Mouse (Mus musculus) urinary bladder, postnatal 14 days (tissue): ENCODE measurements around the gene Plxdc2.

Experiments used
- DNase-seq: peaks from one replicate; pipeline ENCODE4 v3.0.0; 2021; ENCODE audit warnings: low spot score

Plxdc2 gene

DNA sequence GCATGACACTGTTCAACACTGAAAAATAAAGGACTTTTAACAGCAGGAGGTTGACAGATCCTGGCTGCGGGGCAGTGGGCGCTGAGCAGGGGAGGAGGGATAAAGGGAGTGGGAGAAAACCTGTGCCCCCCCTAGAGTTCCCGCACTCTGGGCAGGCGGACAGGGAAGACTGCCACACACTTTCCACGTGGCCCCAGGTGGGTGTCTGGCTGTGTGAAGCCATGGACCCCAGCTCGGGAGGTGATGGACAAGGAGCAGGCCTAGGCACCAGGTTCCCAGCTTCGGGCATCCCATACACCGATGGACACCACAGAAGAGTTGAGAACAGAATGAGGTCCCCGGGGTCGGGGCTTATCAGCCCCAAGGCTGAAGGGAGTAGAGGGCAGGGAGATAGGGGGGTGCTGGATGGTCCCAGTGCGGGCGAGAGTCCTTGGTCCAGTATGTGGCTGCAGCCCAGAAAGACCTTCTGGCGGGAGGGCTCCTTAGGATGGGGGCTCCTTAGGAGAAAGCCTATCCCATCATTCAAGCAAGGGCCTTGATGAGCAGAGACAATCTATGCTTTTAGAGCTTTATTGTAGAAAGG is 215.2 kb downstream of the Plxdc2 start:
- no peak for DNase-seq

DNA sequence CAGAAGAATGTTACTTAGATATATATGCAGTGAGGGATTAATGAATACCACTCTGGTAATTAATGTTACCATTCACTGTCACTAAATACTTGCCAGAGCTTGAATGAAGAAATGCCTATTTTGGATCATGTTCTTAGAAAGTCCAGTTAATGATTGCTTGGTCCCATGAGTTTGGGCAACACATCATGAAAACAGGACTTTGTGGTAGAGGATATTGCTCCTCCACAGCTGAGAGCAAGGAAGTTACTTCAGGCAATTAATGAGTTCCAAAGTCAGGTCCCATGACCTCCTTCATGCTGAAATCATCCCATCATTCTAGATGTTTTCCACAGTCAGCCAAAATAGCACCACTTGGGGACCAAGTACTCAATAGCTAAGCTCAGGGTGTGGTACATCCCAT is 220.5 kb downstream of the Plxdc2 start:
- no peak for DNase-seq

DNA sequence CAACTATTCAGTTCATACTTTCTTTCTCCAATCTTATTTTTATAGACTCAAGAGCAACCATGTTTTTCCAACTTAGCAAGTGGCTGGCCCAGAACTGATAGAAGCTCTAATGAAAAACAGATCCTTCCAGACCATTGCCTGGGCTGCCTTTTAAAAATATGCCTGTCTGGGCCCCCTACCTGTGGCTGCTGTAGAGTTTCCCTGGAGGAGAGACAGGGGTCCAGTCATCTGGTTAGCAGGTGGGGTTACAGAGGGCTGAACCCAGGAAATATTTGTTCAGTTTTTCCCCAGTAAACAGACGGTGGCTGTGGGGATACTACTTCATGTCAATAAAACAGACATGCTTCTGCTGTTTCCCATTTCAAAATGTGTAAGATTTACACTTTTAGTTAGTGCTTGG is 222.0 kb downstream of the Plxdc2 start:
- no peak for DNase-seq

DNA sequence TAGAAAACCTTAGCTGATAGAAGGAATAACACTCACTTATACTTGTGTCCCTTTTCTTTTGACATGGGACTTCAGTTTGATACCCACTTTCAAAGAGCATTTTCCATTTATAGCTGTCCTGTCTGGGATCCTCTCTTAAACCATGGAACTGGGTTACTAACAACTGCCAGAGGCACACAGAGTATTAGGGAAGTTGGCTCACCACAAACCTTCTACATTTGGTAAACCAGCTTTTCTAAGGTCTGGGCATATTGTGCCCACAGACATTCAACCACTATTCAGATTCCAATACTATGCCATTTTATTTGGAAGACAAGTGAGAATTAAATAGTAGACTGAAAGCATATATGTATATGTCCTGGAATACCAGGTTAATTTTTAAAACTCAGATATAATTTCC is 232.4 kb downstream of the Plxdc2 start:
- no peak for DNase-seq

DNA sequence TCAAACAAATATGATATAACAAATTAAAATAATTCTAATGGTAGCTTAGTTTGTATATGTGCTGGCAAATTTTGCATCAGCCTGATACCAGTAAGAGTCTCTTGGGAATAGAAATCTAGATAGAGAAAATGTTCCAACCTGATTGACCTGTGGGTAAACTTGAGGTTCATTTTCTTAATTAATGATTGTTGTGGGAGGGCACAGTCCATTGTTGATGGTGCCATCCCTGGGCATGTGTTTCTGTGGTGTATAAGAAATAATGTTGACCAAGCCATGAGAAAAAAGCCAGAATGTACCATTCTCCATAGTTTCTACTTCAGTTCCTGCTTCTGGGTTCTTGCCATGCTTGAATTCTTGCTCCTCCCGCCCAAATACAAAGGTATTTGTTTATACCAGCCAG is 239.3 kb downstream of the Plxdc2 start:
- DNase-seq: no peak

DNA sequence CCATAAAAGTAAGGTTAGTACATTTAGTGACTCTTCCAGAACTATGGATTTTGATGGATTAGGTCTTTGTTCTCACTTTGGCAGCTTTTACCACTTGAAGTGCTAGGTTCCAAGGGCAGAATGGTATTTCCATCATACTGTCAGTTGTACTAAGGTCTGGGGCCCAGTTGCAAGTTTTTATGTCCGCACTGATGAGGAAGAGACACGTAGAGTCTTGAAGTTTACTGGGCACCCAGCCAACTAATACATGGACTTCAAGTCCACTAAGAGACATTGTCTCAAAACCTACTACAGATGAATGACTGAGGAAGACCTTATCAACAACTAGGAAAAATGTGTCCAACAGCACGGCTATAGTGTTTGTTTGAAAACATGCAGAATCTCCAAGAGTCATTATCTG is 242.1 kb downstream of the Plxdc2 start:
- DNase-seq: no peak

DNA sequence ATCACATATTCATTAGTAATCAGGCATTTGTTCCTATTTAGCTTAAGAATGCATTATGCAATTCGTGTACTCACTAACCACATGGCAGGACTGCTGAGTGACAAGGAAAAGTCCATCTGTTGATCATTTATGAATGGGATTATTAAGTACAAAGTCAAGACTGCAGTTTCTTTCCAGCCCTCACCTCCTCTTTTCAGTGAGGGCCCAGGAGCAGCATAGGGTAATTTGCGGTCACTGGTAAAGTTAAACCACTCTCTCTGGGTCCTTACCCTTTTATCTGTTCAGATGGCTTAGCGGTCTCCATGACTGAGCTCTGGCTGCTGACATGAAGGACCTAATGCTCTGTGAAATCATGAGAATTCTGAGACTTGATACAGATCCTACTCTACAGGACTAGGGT is 248.2 kb downstream of the Plxdc2 start:
- no peak for DNase-seq

DNA sequence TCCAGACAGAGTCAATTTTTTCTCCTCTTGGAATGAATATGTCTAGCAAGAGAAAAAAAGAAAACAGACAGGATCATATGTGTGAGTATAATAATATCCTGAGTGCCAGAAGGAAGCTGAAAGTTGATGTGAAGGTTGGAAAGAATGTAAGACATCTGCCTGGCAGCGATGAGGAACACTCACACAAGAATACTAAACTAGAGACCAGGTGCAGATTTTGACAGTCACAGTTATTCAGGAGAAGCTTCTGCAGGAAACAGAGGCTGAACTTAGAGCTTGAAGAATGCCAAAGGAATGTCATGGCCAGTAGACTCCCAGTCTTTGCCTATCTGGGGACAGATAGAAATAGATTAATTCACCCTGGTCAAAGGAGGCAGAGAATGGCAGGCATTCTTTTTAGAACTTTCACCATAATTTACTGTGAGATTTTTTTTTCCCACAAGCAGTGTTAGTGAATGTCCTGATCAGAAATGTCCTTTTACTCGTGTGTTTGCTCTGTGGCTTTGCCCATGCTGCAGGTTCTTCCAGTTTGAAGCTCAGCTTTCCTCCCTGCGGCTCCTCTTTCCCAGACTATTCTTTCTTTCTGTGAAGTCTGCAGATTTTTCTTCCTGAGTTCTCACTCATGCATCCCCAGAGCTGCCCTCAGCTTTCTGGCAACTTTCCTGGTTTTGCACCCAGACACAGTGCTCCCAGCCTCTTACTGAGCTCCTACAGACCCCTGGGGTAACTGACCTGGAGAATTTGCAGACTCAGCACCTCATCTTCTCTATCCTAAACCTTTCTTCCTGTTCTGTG is 251.9 kb downstream of the Plxdc2 start:
- no peak for DNase-seq

DNA sequence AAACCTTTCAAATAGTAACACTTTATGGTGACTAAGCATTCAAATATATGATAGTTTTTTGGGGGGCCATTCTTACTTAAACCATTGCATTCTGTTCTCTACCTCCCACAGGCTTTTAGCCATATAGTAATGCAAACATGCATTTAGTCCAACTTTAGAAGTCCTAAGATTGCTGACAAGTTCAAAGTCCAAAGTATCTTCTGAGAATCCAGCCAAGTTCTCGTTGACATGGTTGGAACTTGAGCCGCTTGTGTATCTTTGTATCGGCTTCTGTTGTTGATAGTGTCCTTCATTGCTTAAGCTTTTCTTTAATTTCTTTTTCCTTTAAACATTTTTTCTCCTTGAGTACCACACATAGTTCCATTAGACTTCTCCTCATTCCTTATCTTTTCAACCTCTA is 286.0 kb downstream of the Plxdc2 start:
- DNase-seq: no peak

DNA sequence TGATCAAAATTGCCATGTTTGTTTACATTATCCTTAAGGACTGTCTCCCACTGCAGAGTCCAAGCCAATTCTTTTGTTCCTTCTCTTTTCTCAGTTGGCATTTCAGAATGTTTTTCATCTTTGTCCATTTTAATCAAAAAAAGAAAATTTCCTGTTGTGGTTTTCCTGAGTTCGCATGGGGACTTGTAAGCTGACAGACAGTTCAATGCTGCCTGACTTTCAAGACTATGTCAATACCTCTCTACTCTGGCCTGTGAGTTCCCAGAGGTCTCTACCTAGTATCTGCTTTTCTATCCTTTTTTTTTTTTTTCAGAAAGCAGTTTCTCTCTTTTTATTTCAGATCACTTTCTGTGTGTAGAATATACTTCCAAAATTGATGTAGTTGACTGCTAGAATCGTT is 295.6 kb downstream of the Plxdc2 start:
- no peak for DNase-seq

DNA sequence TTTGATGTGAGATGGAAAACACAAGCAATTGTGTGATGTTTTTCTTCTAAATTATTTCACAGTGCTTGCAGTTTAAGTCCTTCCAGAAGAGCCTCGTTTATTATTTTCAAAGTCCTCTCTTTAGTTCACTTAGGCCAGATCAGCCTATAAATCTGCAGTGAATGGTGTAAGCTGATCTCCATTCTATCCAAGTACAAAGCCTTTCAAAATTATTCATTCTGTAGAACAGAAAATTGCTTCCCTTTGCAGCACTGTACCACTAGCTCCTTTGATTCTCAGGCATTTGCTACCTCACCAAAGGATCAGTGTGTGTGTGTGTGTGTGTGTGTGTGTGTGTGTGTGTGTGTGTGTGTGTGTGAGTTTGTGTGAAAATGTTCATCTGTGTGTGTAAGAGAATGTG is 308.4 kb downstream of the Plxdc2 start:
- no peak for DNase-seq

DNA sequence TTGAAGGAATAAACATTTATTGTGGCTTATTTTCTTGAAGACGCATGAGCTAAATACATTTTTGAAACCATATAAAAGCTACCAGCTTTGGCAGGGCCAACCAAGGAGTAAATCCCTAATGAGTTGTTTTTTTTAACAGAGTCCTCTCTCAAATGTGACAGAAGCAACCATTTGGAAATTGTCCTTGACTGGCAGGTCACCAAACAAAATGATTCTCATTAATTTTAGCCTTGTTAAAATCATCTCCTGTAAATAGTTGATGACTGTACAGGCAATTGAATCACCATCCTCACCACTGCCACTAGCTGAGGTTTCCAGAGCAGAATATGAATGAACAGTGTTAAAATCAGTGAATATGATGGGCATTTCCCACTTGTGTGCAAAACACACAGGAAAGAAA is 312.3 kb downstream of the Plxdc2 start:
- no peak for DNase-seq

DNA sequence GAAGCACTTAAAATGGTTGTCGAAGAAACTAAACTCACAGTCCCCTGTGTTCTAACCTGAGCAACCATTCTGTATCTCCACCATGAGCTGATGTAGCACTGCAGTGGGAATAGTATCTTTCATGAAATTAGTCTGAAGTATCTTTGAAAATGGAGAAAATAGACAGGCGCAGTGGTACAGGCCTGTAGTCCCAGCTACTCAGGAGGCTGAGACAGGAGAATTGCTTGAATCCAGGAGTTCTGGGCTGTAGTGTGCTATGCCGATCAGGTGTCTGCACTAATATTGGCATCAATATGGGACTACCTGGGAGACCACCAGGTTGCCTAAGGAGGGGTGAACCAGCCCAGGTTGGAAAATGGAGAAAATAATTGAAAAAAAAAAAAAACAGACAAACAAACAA is 326.8 kb downstream of the Plxdc2 start:
- no peak for DNase-seq

DNA sequence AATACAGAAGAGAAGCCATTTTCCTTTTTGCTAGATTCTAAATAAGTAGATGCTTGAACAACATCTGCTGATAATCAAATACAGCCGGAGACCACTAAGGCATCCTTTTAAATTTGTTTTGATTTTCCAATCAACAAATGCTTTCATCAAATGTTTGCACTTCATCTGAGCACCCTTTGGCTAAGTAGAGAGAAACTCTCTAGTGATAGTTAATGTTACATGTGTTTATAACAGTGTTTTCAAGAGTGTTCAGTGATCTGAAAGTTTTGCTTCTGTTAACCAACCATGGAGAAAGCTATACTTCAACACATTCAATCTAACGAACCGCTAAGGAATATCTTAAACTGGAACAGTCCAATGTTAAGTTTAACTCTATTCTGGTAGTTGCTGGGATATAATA is 327.6 kb downstream of the Plxdc2 start:
- DNase-seq: no peak

DNA sequence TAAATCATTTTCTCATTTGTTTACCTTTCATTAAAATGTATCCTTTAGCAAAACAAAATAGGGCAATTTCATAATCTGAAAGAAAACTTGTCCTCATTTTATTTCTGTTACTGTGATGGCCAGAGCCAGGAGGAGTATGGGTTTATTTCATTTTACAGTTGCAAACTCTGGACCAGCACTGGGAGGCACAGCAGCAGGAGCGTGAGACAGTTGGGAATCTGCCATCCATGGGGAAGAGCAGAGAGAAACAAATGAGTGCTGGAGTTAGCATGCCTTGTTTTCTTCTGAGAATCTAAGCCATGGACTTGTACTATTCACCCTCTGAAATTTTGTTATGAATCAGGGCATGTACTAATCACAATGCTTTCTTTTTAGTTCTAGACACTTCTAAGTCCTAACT is 328.4 kb downstream of the Plxdc2 start:
- DNase-seq: no peak

DNA sequence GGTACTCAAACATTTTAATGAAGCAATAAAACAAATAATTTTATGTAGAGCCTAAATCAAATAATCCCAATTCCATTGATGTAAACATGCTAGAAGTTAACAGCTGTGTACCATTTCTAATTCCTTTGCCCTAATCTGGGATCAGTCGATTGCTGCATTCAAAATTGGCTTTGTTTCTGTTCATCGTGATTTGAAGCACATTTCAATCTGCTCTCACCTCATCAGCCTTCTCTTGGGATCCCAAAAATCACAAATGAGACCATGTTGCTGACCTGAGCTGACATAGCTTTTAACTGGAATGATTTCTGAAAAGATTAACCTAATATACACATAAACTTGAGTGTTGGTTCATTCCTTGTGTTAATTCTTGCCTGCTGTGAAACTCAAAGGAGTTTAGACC is 340.3 kb downstream of the Plxdc2 start:
- DNase-seq: no peak

DNA sequence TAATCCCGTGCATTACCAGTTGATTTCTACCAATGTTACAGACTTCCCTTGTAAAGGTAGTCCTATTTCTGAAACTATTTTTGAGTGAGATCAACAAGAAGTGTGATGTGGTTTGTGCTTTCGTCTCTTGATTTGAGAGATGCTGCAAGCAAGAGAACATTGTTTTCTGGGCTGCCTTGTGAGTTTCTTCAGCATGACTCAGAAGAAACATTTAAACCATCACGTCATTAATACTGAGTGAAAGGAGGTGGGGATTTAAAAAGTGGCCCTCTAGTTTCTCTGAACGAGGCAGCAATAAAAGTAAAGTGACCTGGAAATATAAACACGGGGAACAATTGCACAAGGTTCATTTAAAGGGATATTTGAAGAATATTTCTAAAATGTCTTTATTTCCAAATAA is 341.1 kb downstream of the Plxdc2 start:
- no peak for DNase-seq

DNA sequence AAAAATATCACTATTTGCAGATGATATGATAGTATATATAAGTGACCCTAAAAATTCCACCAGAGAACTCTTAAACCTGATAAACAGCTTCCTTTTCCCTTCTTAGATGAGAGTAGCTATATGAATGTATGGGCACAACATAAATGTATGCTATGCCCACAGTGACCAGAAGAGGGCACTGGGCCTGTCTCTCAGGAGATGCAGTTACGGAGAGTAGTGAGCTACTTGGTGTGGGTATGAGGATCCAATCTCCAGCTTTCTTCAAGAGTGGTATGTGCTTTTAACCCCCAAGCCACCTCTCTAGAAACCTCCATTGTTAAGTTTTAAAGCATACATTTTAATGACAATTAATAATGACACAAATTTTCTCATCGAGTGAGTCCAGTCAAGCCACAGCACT is 350.1 kb downstream of the Plxdc2 start:
- no peak for DNase-seq

DNA sequence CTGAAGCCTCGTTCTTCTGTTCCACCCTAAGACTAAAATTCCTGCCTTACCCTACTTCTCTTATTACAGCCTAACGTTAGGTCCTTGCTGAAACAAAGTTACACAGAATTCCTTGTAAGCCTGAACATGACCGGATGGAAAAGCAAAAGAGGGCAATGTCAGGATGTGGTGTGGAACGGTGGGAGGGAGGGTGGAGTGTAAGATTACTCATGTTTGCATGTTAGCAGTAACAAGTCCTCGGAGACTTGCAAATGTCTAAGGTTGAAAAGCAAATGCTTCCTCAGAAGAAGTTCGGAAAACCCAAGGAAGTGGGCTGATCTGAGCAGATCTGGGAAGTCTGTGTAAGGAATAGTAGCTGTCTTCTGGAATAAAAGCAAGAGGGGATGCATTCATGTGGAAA is 353.8 kb downstream of the Plxdc2 start:
- no peak for DNase-seq

DNA sequence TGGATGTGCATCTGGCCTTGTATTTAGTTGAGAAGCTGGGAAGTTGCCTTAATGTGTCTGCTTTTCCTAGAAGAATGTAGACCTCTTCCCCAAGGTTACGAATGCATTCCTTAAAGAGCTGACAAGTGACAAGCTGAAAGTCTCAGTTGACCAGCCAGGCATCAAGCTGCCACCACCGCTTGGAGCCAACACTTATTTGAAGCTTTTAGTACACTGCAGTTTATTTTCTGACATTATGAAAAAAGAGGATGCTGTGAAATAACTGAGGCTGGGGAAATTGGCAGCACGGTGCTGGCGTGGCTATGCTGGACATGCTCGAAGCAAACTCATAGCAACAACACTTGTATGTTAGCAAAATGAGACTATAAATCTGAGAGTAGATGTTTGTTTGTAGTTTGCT is 374.9 kb downstream of the Plxdc2 start:
- no peak for DNase-seq

DNA sequence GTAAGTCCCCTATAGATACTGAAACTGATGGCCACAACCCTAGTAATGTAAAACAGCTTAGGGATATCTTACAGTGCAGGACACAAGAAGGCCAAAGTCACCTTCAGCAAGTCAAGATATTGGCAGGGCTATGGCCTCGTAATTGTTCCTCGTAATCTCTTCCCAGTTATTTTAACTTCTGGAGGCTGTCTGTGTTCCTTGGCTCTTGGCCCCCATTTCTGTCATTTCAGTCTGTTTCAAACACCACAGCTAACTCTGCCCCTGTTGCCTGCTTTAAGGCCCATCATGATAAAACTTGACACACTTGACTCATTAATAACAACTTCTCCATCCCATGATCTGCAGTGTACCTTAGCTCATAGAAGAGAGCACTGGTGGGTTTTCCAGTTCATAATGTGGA is 378.3 kb downstream of the Plxdc2 start:
- DNase-seq: no peak

DNA sequence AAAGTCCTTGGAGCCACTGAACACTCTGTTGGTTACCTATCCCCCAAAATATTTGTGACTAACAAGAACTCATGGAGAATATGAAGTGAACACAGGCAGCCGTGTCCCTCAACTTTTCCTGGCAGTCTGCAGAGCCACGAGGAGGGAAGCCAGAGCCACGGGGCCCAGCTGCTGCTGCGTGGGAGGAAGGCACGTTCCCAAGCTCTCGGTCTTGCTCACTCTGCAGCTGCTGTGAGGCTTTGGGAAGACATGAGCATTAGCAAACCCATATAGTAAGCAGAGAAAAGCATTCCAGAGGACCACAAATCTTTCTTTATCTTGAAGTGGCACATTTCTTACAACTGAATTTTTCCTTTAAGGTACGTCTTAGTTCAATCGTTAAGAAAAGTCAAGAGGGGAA is 382.1 kb downstream of the Plxdc2 start:
- DNase-seq: peak; percentile 59

DNA sequence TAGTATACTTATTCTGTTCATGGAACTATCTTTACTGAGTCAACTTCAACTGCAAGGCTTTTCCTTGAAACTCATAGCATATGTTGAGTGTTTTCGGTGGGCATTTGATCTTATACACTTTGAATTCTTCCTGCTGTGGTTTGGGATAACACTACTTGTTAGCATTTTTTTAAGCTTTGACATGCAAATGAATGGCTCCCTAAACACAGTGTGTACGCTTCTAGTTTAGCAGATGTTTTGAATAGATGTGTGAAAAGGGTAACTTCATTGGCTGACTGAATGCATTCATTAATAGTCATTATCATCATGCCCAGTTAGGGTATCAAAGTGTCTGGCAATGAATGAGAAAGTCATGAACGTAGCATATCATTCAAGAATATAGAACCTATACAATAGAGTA is 385.7 kb downstream of the Plxdc2 start:
- DNase-seq: no peak

DNA sequence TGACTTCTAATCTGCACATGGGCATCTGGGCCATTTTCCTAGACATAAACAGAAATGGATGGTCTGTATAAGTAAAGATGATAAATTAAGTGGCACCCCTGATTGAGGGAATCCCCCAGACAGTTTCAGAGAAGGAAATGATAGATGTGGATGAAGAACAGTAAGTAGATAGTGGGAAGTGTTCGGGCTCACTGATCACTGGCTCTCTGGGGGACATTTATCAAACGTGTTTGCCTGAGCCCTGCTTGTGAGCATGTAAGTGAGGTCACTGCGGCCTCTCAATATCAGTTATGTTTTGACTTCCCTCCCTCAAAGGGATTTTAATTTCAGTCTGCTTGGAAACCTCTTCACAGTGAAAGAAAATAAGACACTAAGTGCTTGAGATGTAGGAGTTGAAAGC is 387.5 kb downstream of the Plxdc2 start:
- no peak for DNase-seq
